Mouse (Mus musculus) bone marrow, adult 2 months (tissue): ENCODE measurements around the gene Clns1a.

Experiments used
- CTCF ChIP-seq: fragments of 200-500 bp; IDR thresholded peaks from 2 replicates; pipeline ENCODE4 v1.5.1; 2011; ENCODE audit warnings: low read length, control low read depth; ENCODE audit not compliant: control insufficient read depth, insufficient read depth
- POLR2A ChIP-seq: fragments of 200-500 bp; IDR thresholded peaks from 2 replicates; pipeline ENCODE4 v1.6.1; 2011; ENCODE audit warnings: low read depth, mild to moderate bottlenecking, control low read depth, low read length, borderline replicate concordance; ENCODE audit not compliant: control insufficient read depth

GRCm38 (mm10) chr7:97756967-97757881, 60.8 kb downstream of the Clns1a start:
- no peak for TF ChIP-seq CTCF
- no peak for TF ChIP-seq POLR2A
